Mouse (Mus musculus) myocyte (in vitro differentiated cells): Measurements from ENCODE around the gene Larp1.

Source experiments
- CEBPB ChIP-seq: IDR thresholded peaks from 2 replicates; pipeline ENCODE4 v1.6.1; 2011; ENCODE audit warnings: mild to moderate bottlenecking, moderate library complexity; ENCODE audit not compliant: poor library complexity, insufficient read depth, severe bottlenecking
- E2F4 ChIP-seq: IDR thresholded peaks from one replicate; pipeline ENCODE4 v1.6.1; 2011; ENCODE audit warnings: mild to moderate bottlenecking, control low read depth, moderate library complexity; ENCODE audit not compliant: insufficient read depth
- MAX ChIP-seq: IDR thresholded peaks from one replicate; pipeline ENCODE4 v1.6.1; 2011; ENCODE audit warnings: low read depth, mild to moderate bottlenecking, control low read depth
- MYOG ChIP-seq, 3 experiments: IDR thresholded peaks; one replicate each; pipeline ENCODE4 v1.6.1; 2011; ENCODE audit warnings: control low read depth in 2 of 3, low read depth in 2 of 3, mild to moderate bottlenecking in 2 of 3; ENCODE audit not compliant: insufficient read length in 2 of 3, control insufficient read depth in 1 of 3, insufficient read depth in 1 of 3
- POLR2A ChIP-seq: IDR thresholded peaks from one replicate; pipeline ENCODE4 v1.6.1; 2011; ENCODE audit warnings: low read depth, mild to moderate bottlenecking, control low read depth, moderate library complexity; ENCODE audit not compliant: insufficient read length
- POLR2AphosphoS2 ChIP-seq: IDR thresholded peaks from one replicate; pipeline ENCODE4 v1.6.1; 2011; ENCODE audit warnings: low read depth, control low read depth; ENCODE audit not compliant: insufficient read length
- TCF12 ChIP-seq: IDR thresholded peaks from one replicate; pipeline ENCODE4 v1.6.1; 2011; ENCODE audit warnings: mild to moderate bottlenecking, control low read depth; ENCODE audit not compliant: poor library complexity, insufficient read depth, severe bottlenecking
- TCF3 ChIP-seq: IDR thresholded peaks from one replicate; pipeline ENCODE4 v1.6.1; 2011; ENCODE audit warnings: low read depth, control low read depth; ENCODE audit not compliant: insufficient read length
- USF1 ChIP-seq: IDR thresholded peaks from one replicate; pipeline ENCODE4 v1.6.1; 2011; ENCODE audit warnings: low read depth, mild to moderate bottlenecking, control low read depth, moderate library complexity

DNA sequence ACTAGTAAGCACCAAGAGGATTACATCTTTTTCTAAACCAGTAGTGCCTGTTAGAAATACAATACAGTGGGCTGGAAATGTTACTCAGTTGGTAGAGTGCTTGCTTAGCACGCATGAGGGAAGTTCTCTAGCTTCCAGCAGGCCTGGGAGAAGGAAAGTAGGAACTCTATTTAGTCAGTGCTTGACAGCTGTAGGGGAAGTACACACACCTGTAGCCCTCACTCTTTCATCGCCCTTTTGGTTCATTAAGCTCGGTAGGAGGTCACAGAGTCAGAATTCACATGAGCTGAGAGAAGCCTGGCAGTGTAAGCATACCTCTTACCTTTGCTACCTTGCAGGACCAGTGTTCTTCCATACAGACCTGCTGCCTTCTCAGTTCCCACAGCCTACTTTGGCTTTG lies 17.5 kb downstream of the Larp1 start:
- no peak for TF ChIP-seq CEBPB
- no peak for TF ChIP-seq MAX
- no peak for TF ChIP-seq POLR2A
- TF ChIP-seq TCF12: no peak
- no peak for TF ChIP-seq POLR2AphosphoS2
- no peak for TF ChIP-seq E2F4
- no peak for TF ChIP-seq MYOG (IDR thresholded peaks at IDR 0.05; ENCODE audit: control insufficient read depth in 1 of 3, insufficient read depth in 1 of 3, insufficient read length in 2 of 3, low read depth in 2 of 3)
- TF ChIP-seq USF1: no peak
- no peak for TF ChIP-seq TCF3
